Mouse (Mus musculus) urinary bladder, postnatal 25 days (tissue): Measurements from ENCODE around the gene Gstcd.

Experiments used
- DNase-seq: peaks from one replicate; pipeline ENCODE4 v3.0.0; 2022; ENCODE audit warnings: low spot score

The Gstcd gene

DNA sequence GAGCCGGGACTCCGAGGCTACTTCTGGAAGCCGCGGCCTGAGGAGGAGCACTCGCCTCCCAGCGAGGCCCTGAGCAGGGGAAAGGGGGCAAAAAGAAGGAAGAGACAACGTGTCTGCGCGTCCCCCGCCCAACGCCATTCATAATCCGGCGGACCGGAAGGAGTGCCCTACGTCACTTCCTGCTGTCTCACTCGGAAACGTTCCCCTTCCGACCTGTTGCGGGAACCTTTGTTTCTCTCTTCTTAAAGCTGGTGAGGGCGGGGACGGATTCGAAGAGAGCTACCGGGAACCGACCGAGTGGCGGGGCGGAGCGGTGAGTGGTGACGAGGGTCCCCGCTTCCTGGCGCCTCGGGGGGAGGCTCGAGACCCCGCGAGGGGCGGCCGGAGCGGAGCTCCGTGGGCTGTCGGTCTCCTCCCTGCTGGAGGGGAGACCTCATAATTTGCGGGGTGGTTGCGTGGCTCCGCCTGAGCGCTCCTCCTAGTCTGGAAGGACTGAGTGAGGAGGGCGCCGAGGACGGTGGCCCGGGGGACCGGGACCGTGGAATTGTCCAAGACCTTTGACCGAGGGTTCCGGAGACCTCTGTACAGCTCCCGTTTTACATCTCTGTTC is at the start of gene Gstcd, which contains the start of gene Ints12:
Gene Gstcd, minus strand, starts transcription at position 370 of the 610 bp plus-strand sequence.
Gene Ints12, plus strand, starts transcription at position 177 of the 610 bp plus-strand sequence.
- DNase-seq = peak; percentile 88

- DNase-seq = no peak
Observed at GRCm38 (mm10) chr3:133132611-133133010, 40.8 kb upstream of the Gstcd start.

DNA sequence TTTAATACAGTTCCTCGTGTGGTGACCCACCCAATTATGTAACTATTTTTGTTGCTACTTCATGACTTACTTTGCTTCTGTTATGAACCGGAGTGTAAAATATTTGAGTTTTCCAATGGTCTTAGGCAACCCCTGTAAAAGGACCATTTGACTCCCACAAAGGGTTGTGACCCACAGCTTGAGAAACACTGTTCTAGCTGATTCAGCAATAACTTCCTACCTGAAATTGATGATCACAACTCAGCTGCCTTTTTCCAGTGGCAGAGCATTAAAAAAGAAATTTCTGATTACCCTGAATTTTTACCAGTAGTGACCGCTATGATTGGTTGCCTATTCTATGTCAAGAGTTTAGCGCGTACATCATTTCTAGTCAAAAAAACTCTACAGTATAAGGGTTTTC is 39.5 kb upstream of the Gstcd start:
- no peak for DNase-seq

- DNase-seq = no peak
Observed at GRCm38 (mm10) chr3:133113281-133113680, 21.4 kb upstream of the Gstcd start.

- DNase-seq = no peak
Observed at GRCm38 (mm10) chr3:133111741-133112140, 19.9 kb upstream of the Gstcd start.

GRCm38 (mm10) chr3:133109844-133110243 is 18.0 kb upstream of the Gstcd start:
- no peak for DNase-seq

DNA sequence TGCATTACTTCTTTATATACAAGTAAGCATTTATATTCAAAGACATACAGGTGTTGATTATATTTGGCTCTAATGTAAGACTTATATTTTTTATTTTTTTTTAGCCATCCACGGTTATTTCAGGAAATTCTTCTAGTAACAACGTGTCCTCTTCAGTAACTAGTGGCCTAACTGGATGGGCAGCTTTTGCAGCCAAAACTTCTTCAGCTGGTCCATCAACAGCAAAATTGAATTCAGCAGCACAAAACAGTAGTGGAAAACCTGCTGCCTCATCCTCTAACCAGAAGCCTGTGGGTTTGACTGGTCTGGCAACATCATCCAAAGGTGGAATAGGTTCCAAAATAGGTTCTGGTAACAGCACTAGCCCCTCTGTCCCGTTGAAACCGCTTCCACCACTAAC is 16.9 kb upstream of the Gstcd start:
- DNase-seq = no peak

DNA sequence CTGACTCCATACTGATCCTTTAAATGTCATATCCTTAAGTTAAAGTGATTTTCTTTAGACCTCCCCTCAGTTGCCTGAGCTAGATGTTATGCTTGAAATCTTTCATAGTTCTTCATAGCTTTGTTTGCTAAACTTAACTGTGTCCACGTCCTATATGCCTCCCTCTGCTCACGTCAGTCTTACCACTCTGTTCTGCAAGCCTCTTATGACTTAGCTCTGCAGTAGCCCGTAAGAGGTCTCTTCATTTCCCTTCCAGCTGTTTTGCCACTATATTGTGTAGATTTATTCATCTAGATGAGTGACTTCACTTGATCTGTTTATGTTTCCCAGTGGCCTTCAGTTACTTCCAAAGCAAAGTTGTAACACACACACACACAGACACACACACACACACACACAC is 12.6 kb upstream of the Gstcd start:
- DNase-seq = no peak

DNA sequence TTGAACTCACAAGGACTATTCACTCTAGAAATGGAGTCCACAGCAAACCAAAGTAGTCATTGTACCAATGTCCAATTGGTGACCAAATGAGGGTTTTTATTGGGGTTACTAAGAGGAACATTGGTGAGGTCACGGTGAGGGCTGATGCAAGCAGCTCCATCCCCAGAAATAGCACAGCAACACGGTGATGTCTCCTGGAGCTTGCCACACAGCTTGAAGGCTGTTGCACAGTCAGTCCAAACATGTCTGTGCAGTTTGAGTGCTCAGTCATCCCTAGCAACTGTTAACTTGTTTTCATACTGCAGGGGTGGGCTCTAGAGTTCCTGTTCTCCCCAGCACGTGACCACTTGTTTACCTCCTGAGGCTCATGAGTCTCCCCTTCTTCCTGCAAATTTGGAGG is 11.9 kb upstream of the Gstcd start:
- no peak for DNase-seq

GRCm38 (mm10) chr3:133098909-133099308 is 7.1 kb upstream of the Gstcd start:
- no peak for DNase-seq

GRCm38 (mm10) chr3:133098336-133098735 is 6.5 kb upstream of the Gstcd start:
- DNase-seq = no peak

GRCm38 (mm10) chr3:133097936-133098335 is 6.1 kb upstream of the Gstcd start:
- DNase-seq = no peak

GRCm38 (mm10) chr3:133094305-133094704 is 2.5 kb upstream of the Gstcd start:
- no peak for DNase-seq

DNA sequence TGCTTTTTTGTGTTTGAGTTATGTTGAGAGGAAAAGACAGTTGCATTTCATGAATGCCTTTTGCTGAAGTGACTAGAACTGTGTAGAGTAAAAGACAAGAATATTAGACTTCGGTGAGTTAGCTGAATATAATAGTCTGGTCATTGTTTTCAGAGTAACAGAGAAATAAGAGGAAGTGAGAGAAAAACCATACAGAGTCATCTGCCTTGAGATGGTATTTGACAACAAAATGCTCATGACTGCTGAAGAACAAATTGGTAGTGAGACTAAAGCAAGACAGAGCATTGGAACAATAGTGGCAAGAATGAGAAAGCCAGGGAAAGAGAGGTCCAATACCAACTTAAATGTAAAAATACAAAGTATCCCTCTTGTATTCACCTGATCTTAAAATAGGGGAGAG is 1.1 kb upstream of the Gstcd start:
- DNase-seq = no peak

GRCm38 (mm10) chr3:133092274-133092853 is 531 bp upstream of the Gstcd start:
- no peak for DNase-seq

DNA sequence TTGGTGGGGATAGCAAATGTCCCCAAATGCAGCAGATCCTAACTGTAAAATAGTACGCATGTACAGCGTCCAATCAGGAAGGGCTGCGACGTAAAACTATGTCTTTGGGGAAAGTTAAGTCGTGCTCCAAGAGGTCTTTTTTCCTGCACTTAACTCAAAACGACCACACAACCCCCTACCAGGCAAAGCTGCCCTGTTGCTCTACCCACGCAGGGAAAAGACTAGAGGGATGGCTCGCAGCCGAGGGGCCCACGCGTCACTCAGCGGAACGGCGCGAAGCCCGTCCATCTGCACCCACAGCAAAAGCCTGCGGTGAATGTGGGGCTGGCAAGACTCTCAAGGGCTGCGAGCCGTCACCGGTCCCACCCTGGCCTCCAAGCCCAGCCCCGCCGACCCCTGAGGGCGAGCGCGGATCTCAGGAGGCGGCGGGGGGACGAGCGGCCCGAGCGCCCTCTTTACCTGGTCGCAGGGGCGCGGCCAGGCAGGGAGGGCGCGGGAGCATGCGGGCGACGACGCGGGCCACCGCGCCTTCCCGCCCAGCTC is 641 bp downstream of the Gstcd start:
- peak; percentile 41 for DNase-seq

DNA sequence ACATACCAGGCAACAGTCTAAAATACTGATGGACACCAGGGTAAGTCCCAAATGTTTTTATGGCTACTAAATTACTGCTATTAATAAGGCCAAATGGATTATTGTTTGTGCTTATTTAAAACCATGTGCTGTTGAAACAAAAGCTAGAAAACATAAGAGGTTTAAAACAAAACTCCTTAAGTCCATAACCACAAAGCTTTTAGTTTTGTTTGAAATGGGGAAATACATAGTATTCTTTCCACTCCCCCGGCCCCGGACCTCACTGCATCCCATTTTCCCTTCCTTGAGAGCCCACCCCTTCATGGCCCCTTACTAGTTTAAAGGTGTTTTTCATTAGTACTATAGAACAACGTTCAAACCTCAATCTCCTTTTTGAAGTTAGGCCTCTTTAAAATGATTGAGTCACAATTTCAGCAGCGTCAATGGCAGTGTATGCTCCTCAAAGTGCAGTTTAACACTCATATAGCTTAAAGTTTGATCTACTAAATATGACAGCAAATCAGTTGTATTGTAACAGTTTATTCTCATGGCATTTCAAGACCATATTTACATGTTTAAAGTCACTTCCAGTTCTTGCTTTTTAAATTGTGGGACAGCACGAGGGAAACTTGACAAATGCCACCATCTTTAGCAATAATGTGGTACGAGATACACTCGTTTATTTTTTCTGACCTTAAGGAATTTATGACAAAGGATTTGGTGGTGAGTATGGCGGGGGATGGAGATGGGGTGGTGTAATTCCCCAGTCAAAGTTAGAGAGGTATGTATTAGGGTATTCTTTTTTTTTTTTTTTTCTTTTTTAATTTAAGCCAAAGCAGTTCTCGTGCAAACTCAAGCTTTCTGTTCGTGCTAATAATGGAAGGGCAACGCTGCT is 1.3 kb downstream of the Gstcd start:
- DNase-seq = no peak

- no peak for DNase-seq
Observed at GRCm38 (mm10) chr3:133085858-133086257, 6.0 kb downstream of the Gstcd start.

DNA sequence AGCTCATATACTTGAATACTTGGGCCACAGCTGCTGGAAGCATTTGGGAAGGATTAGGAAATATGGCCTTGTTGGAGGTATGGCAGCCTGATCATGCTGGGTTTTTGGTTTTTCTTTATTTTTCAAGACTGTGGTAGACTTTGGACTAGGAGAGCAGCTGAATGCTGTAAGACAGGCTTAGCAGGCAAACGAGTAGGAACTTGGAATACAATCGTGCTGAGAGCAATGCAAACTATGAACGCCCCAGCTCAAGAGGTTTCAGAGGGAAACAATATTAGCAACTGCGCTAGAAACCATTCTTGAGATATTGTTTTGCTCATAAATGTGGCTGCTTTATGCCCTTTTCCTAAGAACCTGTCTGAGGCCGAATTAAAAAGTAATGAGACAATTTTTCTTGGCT is 9.1 kb downstream of the Gstcd start:
- DNase-seq = no peak

DNA sequence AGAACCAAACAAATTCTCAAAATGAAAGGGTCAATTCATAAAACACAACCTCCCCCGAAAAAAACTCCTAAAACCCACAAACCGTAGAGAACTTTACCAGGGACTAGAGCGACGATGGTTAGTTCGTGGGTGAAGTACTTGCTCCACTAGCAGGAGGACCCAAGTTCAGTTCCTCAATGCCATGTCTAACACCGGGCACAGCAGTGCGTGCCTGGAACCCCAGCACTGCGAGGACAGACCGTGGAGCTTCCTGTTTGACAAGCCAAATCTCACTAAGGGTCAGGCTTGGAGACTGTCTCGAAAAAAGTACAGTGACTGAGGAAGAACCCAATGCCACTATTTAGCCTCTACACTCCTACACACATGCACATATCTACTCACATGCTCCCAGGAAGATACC is 16.3 kb downstream of the Gstcd start:
- DNase-seq = no peak

DNA sequence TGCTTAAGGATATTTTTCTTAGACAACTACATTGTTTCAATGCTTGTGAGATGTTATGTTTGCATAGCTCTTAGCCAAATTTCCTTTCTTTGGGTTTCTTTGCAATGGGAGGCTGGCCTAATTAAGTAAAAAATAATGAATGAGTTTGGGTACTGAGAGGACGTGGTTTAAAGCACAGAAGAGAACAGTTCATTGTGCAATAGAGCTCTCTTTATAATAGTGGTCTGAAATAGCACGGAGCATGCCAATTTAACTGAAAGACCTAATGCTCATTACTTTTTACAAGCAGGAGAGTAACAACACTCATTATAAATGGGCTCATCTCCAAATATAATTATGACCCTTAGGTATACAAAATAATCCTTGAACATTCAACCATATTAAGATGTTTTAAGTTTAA is 39.8 kb downstream of the Gstcd start:
- no peak for DNase-seq

- no peak for DNase-seq
Observed at GRCm38 (mm10) chr3:133033145-133033755, 58.6 kb downstream of the Gstcd start.
